Mouse (Mus musculus): ENCODE results near the gene Bcl9.

GRCm38 (mm10) chr3:97242629-97243167, 55.0 kb downstream of the Bcl9 start:
- TF ChIP-seq CTCF (IDR thresholded peaks at IDR 0.05; ENCODE audit: borderline replicate concordance, insufficient read depth, low read depth, low read length): no peak
- no peak for TF ChIP-seq POLR2A (IDR thresholded peaks at IDR 0.05; ENCODE audit: borderline replicate concordance, insufficient read depth, low read length)

Measured in cerebellum, adult 2 months (tissue).